9 mouse cellular contexts compared by ENCODE assay signal in the genomic region with DNA sequence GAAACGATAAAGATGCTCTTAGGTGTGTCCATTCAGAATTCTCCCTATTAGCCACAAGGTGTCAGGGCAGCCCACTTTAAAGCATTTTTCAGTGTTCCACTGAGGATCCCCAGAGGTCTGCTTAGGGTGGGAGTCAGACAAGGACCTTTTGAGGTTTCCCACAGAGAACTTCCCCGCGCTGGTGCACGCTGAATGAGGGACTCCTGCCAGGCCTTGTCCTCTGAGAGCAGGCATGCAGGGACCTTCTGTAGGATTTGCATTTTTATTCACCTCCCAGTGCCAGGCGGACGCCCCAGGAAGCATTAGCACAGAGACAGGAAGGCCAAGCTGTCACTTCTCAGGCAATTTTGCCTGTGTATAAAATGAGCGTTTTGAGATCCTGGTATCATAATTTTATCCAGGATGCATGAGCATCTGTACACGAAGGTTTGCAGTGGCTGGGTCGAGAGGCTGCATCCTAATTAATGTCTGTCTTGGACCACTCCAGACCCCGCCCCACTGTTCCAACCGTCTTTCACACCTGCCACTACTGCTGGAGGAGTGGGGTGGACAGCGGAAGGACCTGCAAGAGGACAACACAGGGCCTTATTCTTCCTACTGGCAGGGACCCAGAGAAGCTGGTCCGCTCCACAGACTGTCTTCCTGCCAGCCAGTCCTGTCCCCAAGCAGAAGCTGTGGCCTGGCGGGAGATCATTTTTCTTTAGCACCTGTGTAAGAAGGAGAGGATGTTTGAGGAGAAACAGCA. TPM values are rescaled to one million over a fixed set of nuclear protein-coding genes. Genes with fewer than 3 reads are reported as not detected.
DNase-seq lines count a peak whose midpoint lies in the region; ATAC-seq and TF ChIP-seq lines count a peak whose summit lies in the region.
"Had no signal": no experiment of that assay in that cellular context is flagged by ENCODE, and none has a peak within 500 bp of the region (broad histone marks: within the 10 kb centered on the region; RNA-seq: fewer than 3 reads in every experiment).

No protein-coding gene starts in this region.

- ATAC-seq in liver, postnatal 0 days, result no peak
- no peak for ATAC-seq in liver, embryonic 12.5 days
- no peak for ATAC-seq in activated CD4-positive, CD25-positive, alpha-beta regulatory T cell, adult 4 months

- no peak for TF ChIP-seq EP300 in liver, postnatal 0 days (IDR thresholded peaks at IDR 0.05; ENCODE audit: low read depth)

- H3K9me3 ChIP-seq in liver, postnatal 0 days (ENCODE audit: low read length), result no peaks in the 10 kb centered on the region
- no peaks in the 10 kb centered on the region for H3K9me3 ChIP-seq in liver, embryonic 12.5 days (replicated peaks)

- 0 out of 2 replicates have a peak, but pooled peaks have one; percentile 14 for TF ChIP-seq CTCF in liver, postnatal 0 days (IDR thresholded peaks at IDR 0.05; ENCODE audit: low read depth)

- H3K27ac ChIP-seq in liver, postnatal 0 days (ENCODE audit: low read depth), result no peak overlapping the region
- no peak overlapping the region for H3K27ac ChIP-seq in liver, embryonic 12.5 days

- no peaks in the 10 kb centered on the region for H3K27me3 ChIP-seq in liver, postnatal 0 days (ENCODE audit: insufficient read depth, low read length)
- no peaks in the 10 kb centered on the region for H3K27me3 ChIP-seq in liver, embryonic 12.5 days (replicated peaks)

- intact Hi-C loops in gastrocnemius, postnatal 14 days (cut with DNase I; ENCODE audit: low total_unique reads), result no loop called here

- no peaks in the 10 kb centered on the region for H3K4me1 ChIP-seq in liver, postnatal 0 days (ENCODE audit: insufficient read depth)
- no peaks in the 10 kb centered on the region for H3K4me1 ChIP-seq in liver, embryonic 12.5 days

- no peak overlapping the region for H3K4me3 ChIP-seq in liver, postnatal 0 days (ENCODE audit: low read depth, low read length)
- H3K4me3 ChIP-seq in liver, embryonic 12.5 days, result no peak overlapping the region

- H3K36me3 ChIP-seq in liver, postnatal 0 days (replicated peaks; ENCODE audit: insufficient read depth, low read length), result no peaks in the 10 kb centered on the region
- H3K36me3 ChIP-seq in liver, embryonic 12.5 days, result no peaks in the 10 kb centered on the region

- no peak for DNase-seq in liver, postnatal 0 days
- peak; percentile 28 for DNase-seq in embryo, embryonic 11 days
- DNase-seq in layer of hippocampus, postnatal 14 days (ENCODE audit: low spot score in 2 of 2), result peak; percentile 47 to 73
- peak; percentile 24 for DNase-seq in right cerebral cortex, postnatal 14 days
- DNase-seq in spleen, adult 18-20 months, result no peak
- no peak for DNase-seq in gastrocnemius, postnatal 14 days
- DNase-seq: kidney, adult 9 months had no signal

- no peak overlapping the region for H3K4me2 ChIP-seq in liver, postnatal 0 days (ENCODE audit: low read depth, low read length)
- H3K4me2 ChIP-seq in liver, embryonic 12.5 days, result no peak overlapping the region

- H3K9ac ChIP-seq in liver, postnatal 0 days (replicated peaks), result no peak overlapping the region
- no peak overlapping the region for H3K9ac ChIP-seq in liver, embryonic 12.5 days

- 38% methylated on average over 14 of the region's 14 CpGs for WGBS in liver, postnatal 0 days (ENCODE audit: insufficient replicate concordance)
- WGBS in liver, embryonic 12.5 days (ENCODE audit: insufficient replicate concordance), result 31% methylated on average over 14 of the region's 14 CpGs

RNA-seq across cellular contexts. Expression of gene 1700010I14Rik, which starts 35.2 kb away (rescaled TPM):
- polyA plus RNA-seq in liver, postnatal 0 days (2015; fragmentation: Nextera tagmentation; extraction: Ambion mirVana), result 0.60 and 0.65 TPM in 2 replicates
- polyA plus RNA-seq in liver, embryonic 12.5 days (2016; fragmentation: Nextera tagmentation; extraction: Ambion mirVana), result 0.84 and 1.0 TPM in 2 replicates
- 1 to 10 TPM; 1.5 to 2.5 TPM for total RNA-seq in layer of hippocampus, postnatal 14 days (2021)
- polyA plus RNA-seq in activated CD4-positive, CD25-positive, alpha-beta regulatory T cell, adult 4 months (2017; shearing (Covaris generic)), result 1 to 10 TPM; 5.5 to 6.5 TPM
- total RNA-seq in gastrocnemius, postnatal 14 days (2021), result under 1 TPM; 0.22 to 0.33 TPM

Comparison
In these comparisons a context has a peak if more than half of its experiments do, and no peak if none do; other contexts are left out.
1. DNase-seq: peak in embryo, embryonic 11 days (single experiment), layer of hippocampus, postnatal 14 days (2 of 2) and right cerebral cortex, postnatal 14 days (single experiment); none in liver, postnatal 0 days (single experiment), spleen, adult 18-20 months (0 of 2) and gastrocnemius, postnatal 14 days (single experiment).